Mouse (Mus musculus) C2C12 (cell line): Measurements from ENCODE around the gene Ipo4.

Source experiments
- CEBPB ChIP-seq: IDR thresholded peaks from one replicate; pipeline ENCODE4 v1.6.1; 2011; ENCODE audit warnings: low read depth, mild to moderate bottlenecking, control low read depth, moderate library complexity
- CTCF ChIP-seq: IDR thresholded peaks from one replicate; pipeline ENCODE4 v1.5.1; 2011; ENCODE audit not compliant: control insufficient read depth, insufficient read depth, insufficient read length
- FOSL1 ChIP-seq: IDR thresholded peaks from one replicate; pipeline ENCODE4 v1.8.0; 2011; ENCODE audit warnings: mild to moderate bottlenecking, low read length; ENCODE audit not compliant: poor library complexity, insufficient read depth, severe bottlenecking
- MAX ChIP-seq: IDR thresholded peaks from one replicate; pipeline ENCODE4 v1.6.1; 2011; ENCODE audit warnings: mild to moderate bottlenecking, control low read depth
- MYOD1 ChIP-seq: IDR thresholded peaks from one replicate; pipeline ENCODE4 v1.6.1; 2011; ENCODE audit warnings: low read depth; ENCODE audit not compliant: control insufficient read depth, insufficient read length
- USF1 ChIP-seq: IDR thresholded peaks from one replicate; pipeline ENCODE4 v1.6.1; 2011; ENCODE audit warnings: low read depth, mild to moderate bottlenecking, control low read depth, moderate library complexity

- TF ChIP-seq CTCF (no peak), USF1 (no peak), MYOD1 (no peak), MAX (no peak), CEBPB (no peak), FOSL1 (no peak)
Measured at GRCm38 (mm10) chr14:55618486-55619195, 17.1 kb downstream of the Ipo4 start.
